Comparison of ENCODE assay signal across 8 mouse cellular contexts in genomic region chrX:53607242-53608121, GRCm38 (mm10). TPM values are rescaled to one million over a fixed set of nuclear protein-coding genes. Genes with fewer than 3 reads are reported as not detected.
A peak's percentile ranks its signal among the peaks of the same experiment; 100 is the strongest.
DNase-seq lines count a peak whose midpoint lies in the region; ATAC-seq lines count a peak whose summit lies in the region.

Rtl8c (plus strand) TSS chrX:53608032.

- H3K9me3 ChIP-seq in embryonic facial prominence, embryonic 12.5 days = no peaks in the 10 kb centered on the region

- peak; percentile 90 for ATAC-seq in embryonic facial prominence, embryonic 12.5 days (ENCODE audit: insufficient number of reproducible peaks, insufficient read depth, low FRiP score, low TSS enrichment)
- ATAC-seq in megakaryocyte-erythroid progenitor cell, adult 5-6 weeks (replicated peaks; ENCODE audit: low FRiP score, low TSS enrichment, poor library complexity, severe bottlenecking) = peak; percentile 91

- no peaks in the 10 kb centered on the region for H3K36me3 ChIP-seq in embryonic facial prominence, embryonic 12.5 days

- H3K4me2 ChIP-seq in embryonic facial prominence, embryonic 12.5 days (replicated peaks) = peak within 1 kb of the TSS; percentile 50

- peak within 1 kb of the TSS; percentile 36 for H3K9ac ChIP-seq in embryonic facial prominence, embryonic 12.5 days

- intact Hi-C loops in left cerebral cortex, postnatal 36 days (cut with DNase I) = loop anchor here (5.0 kb wide), 1 partner anchor 65 kb away; the partner anchor contains the start of gene Rtl8b

- no peak within 1 kb of the TSS for H3K27ac ChIP-seq in embryonic facial prominence, embryonic 12.5 days

- WGBS in embryonic facial prominence, embryonic 12.5 days = 25% methylated on average over 19 of the region's 20 CpGs

- no peaks in the 10 kb centered on the region for H3K4me1 ChIP-seq in embryonic facial prominence, embryonic 12.5 days

- DNase-seq in adrenal gland, postnatal 4 days (ENCODE audit: low spot score in 2 of 2) = peak in 1 of 2 experiments; percentile 28
- DNase-seq in heart, adult 18-20 months = peak; percentile 70 to 74
- DNase-seq in kidney, adult 11 months = peak; percentile 28
- DNase-seq in left cerebral cortex, postnatal 36 days (ENCODE audit: low spot score in 2 of 2) = peak; percentile 69 to 74
- peak; percentile 74 for DNase-seq in right cerebral cortex, postnatal 4 days
- no peak for DNase-seq in c-Kit-positive CD71-positive TER-119-positive erythroid progenitor cells, embryonic 14.5 days (ENCODE audit: low spot score)

- no peaks in the 10 kb centered on the region for H3K27me3 ChIP-seq in embryonic facial prominence, embryonic 12.5 days

- H3K4me3 ChIP-seq in embryonic facial prominence, embryonic 12.5 days = peak within 1 kb of the TSS; percentile 40

RNA-seq across cellular contexts. Expression of gene Rtl8c, which starts in this region (rescaled TPM):
- total RNA-seq in adrenal gland, postnatal 4 days (2021) = 100 to 1,000 TPM; 100 to 111 TPM
- 31.6 and 35.2 TPM in 2 replicates for polyA plus RNA-seq in embryonic facial prominence, embryonic 12.5 days (2016; fragmentation: Nextera tagmentation; extraction: Ambion mirVana)
- total RNA-seq in heart, adult 18-20 months (2021) = 10 to 100 TPM; 19.4 to 22.9 TPM
- total RNA-seq in left cerebral cortex, postnatal 36 days (2021) = 100 to 1,000 TPM; 238 to 271 TPM
- total RNA-seq in megakaryocyte-erythroid progenitor cell, adult 5-6 weeks (2014; fragmentation: Nextera tagmentation) = not detected in 2 replicates
- 11.2 TPM in 1 of 2 replicates, not detected in the other for total RNA-seq in megakaryocyte-erythroid progenitor cell, adult 5-6 weeks (2017)

Comparison
In these comparisons a context has a peak if more than half of its experiments do, and no peak if none do; other contexts are left out.
1. RNA of gene Rtl8c (total RNA-seq): 238 to 271 TPM in left cerebral cortex, postnatal 36 days and 100 to 111 TPM in adrenal gland, postnatal 4 days; 19.4 to 22.9 TPM in heart, adult 18-20 months and 11.2 TPM in megakaryocyte-erythroid progenitor cell, adult 5-6 weeks; every median in the first group is over 4 times any median in the second.